Mouse (Mus musculus) embryonic facial prominence, embryonic 11.5 days (tissue): ENCODE data around the gene Mmrn2. TPM values are rescaled to one million over a fixed set of nuclear protein-coding genes. Genes with fewer than 3 reads are reported as not detected.

Source experiments
- ATAC-seq: fragments of 200-750 bp; cut with Nextera tagmentation; replicated peaks from 2 replicates; pipeline ENCODE4 v1.8.0; 2017; ENCODE audit warnings: low read depth; ENCODE audit not compliant: insufficient number of reproducible peaks, low FRiP score, low TSS enrichment
- DNase-seq: peaks from one replicate; pipeline ENCODE4 v3.0.0-alpha.2; 2015; ENCODE audit warnings: low spot score
- H3K27ac ChIP-seq: fragments of 300-500 bp; sonication (generic); replicated peaks from 2 replicates; pipeline ENCODE4 v1.5.1; 2014; ENCODE audit warnings: mild to moderate bottlenecking, low read depth, low read length, control low read depth
- H3K27me3 ChIP-seq: fragments of 300-500 bp; sonication (generic); 2 replicates; pipeline ENCODE4 v1.6.1; 2014; ENCODE audit warnings: mild to moderate bottlenecking, low read length, moderate library complexity, mixed read lengths; ENCODE audit not compliant: control insufficient read depth, insufficient read depth
- H3K36me3 ChIP-seq: fragments of 300-500 bp; sonication (generic); replicated peaks from 2 replicates; pipeline ENCODE4 v1.6.1; 2014; ENCODE audit warnings: low read depth, mild to moderate bottlenecking, low read length, moderate library complexity, mixed read lengths; ENCODE audit not compliant: control insufficient read depth, insufficient read depth
- H3K4me1 ChIP-seq: fragments of 300-500 bp; sonication (generic); 2 replicates; pipeline ENCODE4 v1.6.1; 2014; ENCODE audit warnings: low read length, mixed read lengths; ENCODE audit not compliant: control insufficient read depth, insufficient read depth
- H3K4me2 ChIP-seq: fragments of 300-500 bp; sonication (generic); 2 replicates; pipeline ENCODE4 v1.6.1; 2014; ENCODE audit warnings: low read depth, mild to moderate bottlenecking, control low read depth, low read length, moderate library complexity
- H3K4me3 ChIP-seq: fragments of 300-500 bp; sonication (generic); 2 replicates; pipeline ENCODE4 v1.5.1; 2014; ENCODE audit warnings: low read depth, low read length, control low read depth
- H3K9ac ChIP-seq: fragments of 300-500 bp; sonication (generic); replicated peaks from 2 replicates; pipeline ENCODE4 v1.6.1; 2014; ENCODE audit warnings: mild to moderate bottlenecking, control low read depth, low read length
- H3K9me3 ChIP-seq: fragments of 300-500 bp; sonication (generic); replicated peaks from 2 replicates; pipeline ENCODE4 v1.6.1; 2016; ENCODE audit warnings: mild to moderate bottlenecking, low read length, inconsistent platforms, mixed read lengths; ENCODE audit not compliant: control insufficient read depth
- WGBS: fragments of 180-500 bp; shearing (Covaris S2); extraction: QIAGEN DNeasy Blood & Tissue Kit; methylation state at CpG from one replicate; pipeline ENCODE4 v1.1.7; 2014; 5-methylcytosine and 5-hydroxymethylcytosine counted together
- polyA plus RNA-seq: library from polyadenylated mRNA; unstranded; fragments of >200 nt; fragmentation: Nextera tagmentation; extraction: Ambion mirVana; gene quantifications from 2 replicates; pipeline ENCODE4 v1.2.1, GENCODE M21; 2014

Mmrn2 gene
- polyA plus RNA-seq, 1 experiment from 2014 or later: 5.4 TPM

- WGBS: 77% methylated on average over 10 of the region's 10 CpGs
- H3K9ac ChIP-seq: no peak within 1 kb of the TSS
- no peak within 1 kb of the TSS for H3K4me2 ChIP-seq
- no peak for ATAC-seq
- no peak for DNase-seq
- H3K4me1 ChIP-seq: no peaks in the 10 kb centered on the region
- H3K9me3 ChIP-seq: no peaks in the 10 kb centered on the region
- peak within 1 kb of the TSS; percentile 1; the same call in 1 of the 2 replicates for H3K4me3 ChIP-seq
- H3K27me3 ChIP-seq: no peaks in the 10 kb centered on the region; the same call in 1 of the 2 replicates
- no peaks in the 10 kb centered on the region for H3K36me3 ChIP-seq
- H3K27ac ChIP-seq: no peak within 1 kb of the TSS
These were observed 688 bp upstream of the Mmrn2 start, which contains the start of gene Sncg for GRCm38 (mm10) chr14:34374577-34374976. Gene Sncg (minus strand): TSS chr14:34374789.

DNA sequence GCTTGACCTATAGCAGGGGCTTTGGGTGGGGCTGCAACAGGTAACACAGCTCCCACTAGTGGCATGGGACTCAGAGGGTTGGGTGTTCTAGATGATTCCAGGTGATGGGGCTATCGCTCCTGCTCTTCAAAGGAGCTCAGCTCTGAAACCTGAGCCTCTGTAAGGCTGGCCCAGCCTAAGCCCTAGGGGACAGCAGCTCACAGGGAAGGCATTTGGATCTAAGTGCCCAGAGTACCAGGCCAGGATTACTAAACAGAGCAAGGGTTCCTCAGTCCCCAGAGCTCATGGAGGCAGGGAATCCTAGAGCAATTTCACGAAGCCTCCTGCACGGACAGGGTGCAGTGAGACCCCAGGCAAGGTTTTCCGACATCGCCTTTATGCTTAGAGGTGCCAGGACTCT, 676 bp downstream of the Mmrn2 start:
- Histone ChIP-seq H3K4me2 (no peak overlapping the region), H3K4me3 (peak overlapping the region; percentile 1; the same call in 1 of the 2 replicates), H3K36me3 (no peaks in the 10 kb centered on the region), H3K4me1 (no peaks in the 10 kb centered on the region), H3K27ac (no peak overlapping the region), H3K9ac (no peak overlapping the region), H3K9me3 (no peaks in the 10 kb centered on the region), H3K27me3 (no peaks in the 10 kb centered on the region)
- ATAC-seq (no peak), DNase-seq (peak; percentile 20)
- 72% methylated on average over 5 of the region's 5 CpGs for WGBS

DNA sequence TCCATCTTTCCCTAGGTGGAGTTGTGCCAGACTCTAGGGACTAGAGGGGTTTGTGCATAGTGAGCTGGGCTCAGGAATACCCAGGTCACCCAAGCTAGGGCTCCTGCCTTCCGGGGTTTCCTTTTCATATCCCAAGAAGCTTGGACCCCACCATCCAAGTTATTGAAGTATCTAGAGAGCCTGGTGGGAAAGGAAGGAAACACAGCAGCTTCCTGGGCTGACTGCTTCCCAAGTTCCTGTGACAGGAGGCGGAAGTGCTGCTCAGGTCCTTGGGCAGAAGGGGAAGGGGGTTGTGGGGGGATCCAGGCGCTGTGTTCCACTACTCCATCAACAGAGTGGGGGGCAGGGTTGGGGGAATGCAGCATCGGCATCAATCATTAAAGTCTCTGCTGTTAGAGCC, 1.9 kb downstream of the Mmrn2 start:
- H3K4me1 ChIP-seq: no peaks in the 10 kb centered on the region
- ATAC-seq (no peak), DNase-seq (no peak)
- WGBS: 65% methylated on average over 4 of the region's 4 CpGs
- no peak overlapping the region for H3K27ac ChIP-seq
- no peaks in the 10 kb centered on the region for H3K27me3 ChIP-seq
- no peaks in the 10 kb centered on the region for H3K36me3 ChIP-seq
- H3K9ac ChIP-seq: peak overlapping the region; percentile 9; the same call in 1 of the 2 replicates
- H3K9me3 ChIP-seq: no peaks in the 10 kb centered on the region
- no peak overlapping the region for H3K4me3 ChIP-seq
- no peak overlapping the region for H3K4me2 ChIP-seq

GRCm38 (mm10) chr14:34378560-34379331, 3.5 kb downstream of the Mmrn2 start:
- H3K4me3 ChIP-seq: no peak overlapping the region
- ATAC-seq (peak; percentile 75), DNase-seq (peak; percentile 76)
- 17% methylated on average over 11 of the region's 11 CpGs for WGBS
- no peaks in the 10 kb centered on the region for H3K4me1 ChIP-seq
- no peak overlapping the region for H3K4me2 ChIP-seq
- H3K9ac ChIP-seq: peak overlapping the region; percentile 28
- H3K27me3 ChIP-seq: no peaks in the 10 kb centered on the region
- H3K27ac ChIP-seq: peak overlapping the region; percentile 79
- H3K9me3 ChIP-seq: no peaks in the 10 kb centered on the region
- H3K36me3 ChIP-seq: no peaks in the 10 kb centered on the region

DNA sequence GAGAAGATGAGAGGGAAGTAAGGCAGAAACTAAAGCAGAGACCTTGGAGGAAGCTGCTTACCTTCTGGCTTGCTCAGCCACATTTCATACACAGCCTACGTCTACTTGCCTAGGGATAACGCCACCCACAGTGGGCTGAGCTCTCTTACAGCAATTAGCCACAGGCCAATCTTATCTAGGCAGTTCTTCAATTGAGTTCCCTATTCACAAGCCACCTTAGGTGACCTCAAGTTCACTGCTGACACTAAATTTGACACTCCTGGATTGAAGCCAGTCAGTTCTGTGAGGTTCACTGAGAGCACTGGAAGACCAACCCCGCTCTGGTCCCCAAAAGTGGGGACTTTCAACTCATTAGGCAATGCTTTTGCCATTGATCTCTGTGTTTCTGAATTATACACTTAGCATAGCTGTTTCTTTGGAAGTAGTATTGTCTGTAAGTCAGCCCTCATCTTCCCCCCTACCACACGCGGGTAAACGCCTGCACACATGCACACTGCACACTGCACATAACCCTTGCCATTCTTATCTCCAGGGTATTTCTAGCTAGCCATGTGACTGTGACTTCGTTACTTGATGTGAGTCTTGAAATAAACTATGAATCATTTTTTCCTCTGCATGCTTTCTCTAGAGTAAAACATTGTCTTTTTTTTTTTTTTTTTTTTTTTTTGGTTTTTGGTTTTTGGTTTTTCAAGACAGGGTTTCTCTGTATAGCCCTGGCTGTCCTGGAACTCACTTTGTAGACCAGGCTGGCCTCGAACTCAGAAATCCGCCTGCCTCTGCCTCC, 7.8 kb downstream of the Mmrn2 start:
- Histone ChIP-seq H3K27me3 (no peaks in the 10 kb centered on the region), H3K9me3 (no peaks in the 10 kb centered on the region), H3K4me1 (no peaks in the 10 kb centered on the region), H3K36me3 (no peaks in the 10 kb centered on the region), H3K4me2 (no peak overlapping the region), H3K4me3 (no peak overlapping the region), H3K9ac (no peak overlapping the region), H3K27ac (no peak overlapping the region)
- no peak for ATAC-seq
- DNase-seq: no peak
- WGBS: 94% methylated on average over 8 of the region's 9 CpGs

DNA sequence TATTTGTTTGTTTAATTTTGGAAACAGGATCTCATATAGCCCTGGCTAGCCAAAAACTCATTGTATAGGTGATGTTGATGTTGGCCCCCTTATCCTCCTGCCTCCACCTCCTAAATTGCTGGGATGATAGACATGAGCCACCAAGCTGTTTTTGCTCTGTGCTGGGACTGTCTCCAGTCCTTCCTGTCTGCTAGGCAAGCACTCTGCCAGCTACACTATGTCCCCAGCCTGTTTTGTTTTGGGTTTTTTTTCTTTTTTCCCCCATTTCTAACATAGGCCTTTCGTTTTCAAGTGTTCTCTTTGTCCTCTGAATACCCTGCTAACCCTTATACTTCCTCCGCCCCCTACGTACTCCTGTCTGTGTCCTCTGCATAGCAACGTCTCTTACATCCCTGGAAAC, 18.0 kb downstream of the Mmrn2 start:
- 62% methylated on average over 4 of the region's 4 CpGs for WGBS
- H3K4me2 ChIP-seq: no peak overlapping the region
- no peaks in the 10 kb centered on the region for H3K4me1 ChIP-seq
- no peaks in the 10 kb centered on the region for H3K27me3 ChIP-seq
- DNase-seq (no peak), ATAC-seq (no peak)
- H3K9ac ChIP-seq: no peak overlapping the region
- no peak overlapping the region for H3K27ac ChIP-seq
- H3K4me3 ChIP-seq: no peak overlapping the region
- H3K9me3 ChIP-seq: no peaks in the 10 kb centered on the region
- H3K36me3 ChIP-seq: no peaks in the 10 kb centered on the region

DNA sequence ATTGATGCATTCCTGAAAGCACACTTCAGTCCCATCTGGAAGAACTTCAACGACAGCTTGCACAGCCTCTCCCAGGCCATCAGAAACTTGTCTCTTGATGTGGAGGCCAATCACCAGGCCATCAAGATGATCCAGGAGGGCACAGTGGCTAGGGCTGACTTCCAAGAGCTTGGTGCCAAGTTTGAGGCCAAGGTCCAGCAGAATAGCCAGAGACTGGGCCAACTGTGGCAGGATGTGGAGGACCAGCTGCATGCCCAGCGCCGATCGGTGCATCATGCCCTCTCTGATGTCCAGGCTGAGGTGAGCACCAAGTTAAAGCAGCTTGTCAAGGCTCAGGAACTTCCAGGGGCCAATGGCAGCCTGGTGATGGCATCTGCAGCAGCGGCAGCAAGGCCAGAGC, 22.6 kb downstream of the Mmrn2 start:
- no peaks in the 10 kb centered on the region for H3K36me3 ChIP-seq
- H3K27me3 ChIP-seq: no peaks in the 10 kb centered on the region
- no peak for ATAC-seq

DNA sequence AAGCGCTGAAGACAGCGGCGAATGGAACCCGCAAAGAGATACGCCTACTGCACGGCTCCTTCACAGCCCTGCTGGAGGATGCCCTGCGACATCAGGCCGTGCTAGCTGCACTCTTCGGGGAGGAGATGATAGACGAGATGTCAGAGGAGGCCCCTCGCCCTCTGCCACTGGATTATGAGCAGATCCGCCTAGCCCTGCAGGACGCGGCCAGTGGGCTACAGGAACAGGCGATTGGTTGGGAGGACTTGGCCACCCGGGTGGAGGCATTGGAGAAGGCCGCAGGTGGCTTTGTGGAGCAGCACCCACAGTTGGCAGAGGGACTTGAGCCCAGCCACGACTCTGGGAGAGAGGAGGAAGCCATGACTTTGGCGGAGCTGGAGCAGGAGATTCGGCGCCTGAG, 23.6 kb downstream of the Mmrn2 start:
- Histone ChIP-seq H3K27me3 (no peaks in the 10 kb centered on the region), H3K9me3 (no peaks in the 10 kb centered on the region), H3K4me3 (no peak overlapping the region), H3K9ac (no peak overlapping the region), H3K4me2 (no peak overlapping the region), H3K27ac (no peak overlapping the region), H3K4me1 (no peaks in the 10 kb centered on the region), H3K36me3 (no peaks in the 10 kb centered on the region)
- DNase-seq (no peak), ATAC-seq (no peak; the same call in 1 of the 2 replicates)
- 94% methylated on average over 21 of the region's 21 CpGs for WGBS

More for the DNA sequence above, 22.6 kb downstream of the Mmrn2 start:
- H3K4me1 ChIP-seq: no peaks in the 10 kb centered on the region
- no peak overlapping the region for H3K9ac ChIP-seq
- H3K4me2 ChIP-seq: no peak overlapping the region
- no peak overlapping the region for H3K4me3 ChIP-seq
- no peak overlapping the region for H3K27ac ChIP-seq
- no peak for DNase-seq
- H3K9me3 ChIP-seq: no peaks in the 10 kb centered on the region
- over 99% methylated on average over 5 of the region's 5 CpGs for WGBS
